Mouse (Mus musculus): ENCODE results near the gene Rab31. TPM values are rescaled to one million over a fixed set of nuclear protein-coding genes. Genes with fewer than 3 reads are reported as not detected.

Gene Rab31
- polyA plus RNA-seq, 1 experiment from 2014 or later = 49.8 TPM

DNA sequence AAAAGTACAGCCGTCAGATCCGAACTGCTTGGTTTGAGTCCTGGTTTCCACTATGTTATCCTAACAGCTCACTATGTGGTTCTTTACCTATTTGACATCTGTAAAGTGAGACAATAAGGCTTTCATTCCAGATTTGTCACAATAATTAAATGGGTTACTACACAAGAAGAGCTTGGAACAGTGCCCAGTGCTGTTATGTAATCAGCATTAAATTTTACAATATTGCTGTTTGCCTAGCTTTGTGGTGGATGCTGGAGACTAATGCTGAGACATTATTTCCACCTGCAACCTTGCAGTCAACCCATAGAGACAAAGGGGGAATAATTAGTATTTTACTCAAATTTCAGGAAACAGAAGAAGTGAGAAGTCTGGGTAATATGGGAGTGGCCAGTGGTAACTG, 154.1 kb downstream of the Rab31 start:
- H3K9ac ChIP-seq = no peak overlapping the region
- no peaks in the 10 kb centered on the region for H3K9me3 ChIP-seq (replicated peaks)
- no peak overlapping the region for H3K27ac ChIP-seq (replicated peaks)
- H3K4me1 ChIP-seq = peaks cover 6% of the 10 kb centered on the region; the same call in 1 of the 2 replicates
- no peak for ATAC-seq (ENCODE audit: insufficient number of reproducible peaks, low FRiP score, low TSS enrichment, low read depth)
- H3K36me3 ChIP-seq = no peaks in the 10 kb centered on the region
- no peak overlapping the region for H3K4me3 ChIP-seq (replicated peaks)
- H3K4me2 ChIP-seq (replicated peaks) = no peak overlapping the region
- H3K27me3 ChIP-seq = no peaks in the 10 kb centered on the region
- WGBS = 68% methylated on average over 2 of the region's 2 CpGs

DNA sequence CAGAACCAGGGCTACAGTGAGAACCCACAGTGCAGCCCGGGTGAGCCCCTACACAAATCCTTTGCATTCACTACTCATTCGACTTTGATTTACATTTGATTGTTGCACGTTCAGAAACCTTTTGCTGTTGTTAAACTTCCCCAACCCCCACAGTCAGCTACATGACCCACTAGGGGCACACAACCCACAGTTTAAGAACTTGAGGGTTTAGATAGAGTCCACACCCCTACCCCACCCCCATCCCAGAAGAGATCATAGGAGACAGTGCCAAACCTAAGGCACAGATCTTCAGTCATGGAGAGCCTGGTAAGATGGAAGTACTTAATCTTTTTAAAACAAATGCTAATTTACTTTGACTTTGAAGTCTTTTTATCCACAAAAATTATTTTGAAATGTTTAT, 156.9 kb downstream of the Rab31 start:
- Histone ChIP-seq H3K27ac (replicated peaks) (no peak overlapping the region), H3K9me3 (replicated peaks) (no peaks in the 10 kb centered on the region), H3K4me1 (peaks cover 10% of the 10 kb centered on the region; the same call in 1 of the 2 replicates), H3K4me2 (replicated peaks) (no peak overlapping the region), H3K27me3 (no peaks in the 10 kb centered on the region), H3K9ac (no peak overlapping the region), H3K36me3 (no peaks in the 10 kb centered on the region), H3K4me3 (replicated peaks) (no peak overlapping the region)
- no peak for ATAC-seq (ENCODE audit: insufficient number of reproducible peaks, low FRiP score, low TSS enrichment, low read depth)
- 36% methylated on average over 3 of the region's 3 CpGs for WGBS

DNA sequence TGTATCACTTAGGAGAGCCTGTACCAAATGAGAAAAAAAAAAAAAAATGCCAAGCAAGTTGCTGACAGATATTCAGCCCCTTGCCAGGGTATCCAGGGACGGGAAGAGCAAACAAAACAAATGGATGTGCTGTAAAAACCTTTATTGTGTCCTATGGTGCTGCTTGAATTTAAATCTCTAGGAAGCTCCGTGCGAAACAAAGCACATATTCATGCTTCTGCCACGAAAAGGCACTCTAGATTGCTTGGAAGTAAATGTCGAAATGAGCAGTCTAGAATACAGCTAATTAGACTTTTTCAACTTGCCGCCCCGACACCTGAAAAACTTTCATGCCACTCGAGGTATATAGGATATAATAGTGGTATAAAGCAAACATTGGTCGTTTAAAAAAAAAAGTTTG, 158.1 kb downstream of the Rab31 start:
- no peaks in the 10 kb centered on the region for H3K36me3 ChIP-seq
- peak overlapping the region; percentile 92 for H3K4me3 ChIP-seq (replicated peaks)
- H3K27me3 ChIP-seq = no peaks in the 10 kb centered on the region
- H3K9me3 ChIP-seq (replicated peaks) = no peaks in the 10 kb centered on the region
- WGBS = 1% methylated on average over 9 of the region's 9 CpGs
- no peak for ATAC-seq (ENCODE audit: insufficient number of reproducible peaks, low FRiP score, low TSS enrichment, low read depth)
- H3K27ac ChIP-seq (replicated peaks) = peak overlapping the region; percentile 100
- peaks cover 13% of the 10 kb centered on the region for H3K4me1 ChIP-seq
- peak overlapping the region; percentile 72 for H3K9ac ChIP-seq
- peak overlapping the region; percentile 65 for H3K4me2 ChIP-seq (replicated peaks)

DNA sequence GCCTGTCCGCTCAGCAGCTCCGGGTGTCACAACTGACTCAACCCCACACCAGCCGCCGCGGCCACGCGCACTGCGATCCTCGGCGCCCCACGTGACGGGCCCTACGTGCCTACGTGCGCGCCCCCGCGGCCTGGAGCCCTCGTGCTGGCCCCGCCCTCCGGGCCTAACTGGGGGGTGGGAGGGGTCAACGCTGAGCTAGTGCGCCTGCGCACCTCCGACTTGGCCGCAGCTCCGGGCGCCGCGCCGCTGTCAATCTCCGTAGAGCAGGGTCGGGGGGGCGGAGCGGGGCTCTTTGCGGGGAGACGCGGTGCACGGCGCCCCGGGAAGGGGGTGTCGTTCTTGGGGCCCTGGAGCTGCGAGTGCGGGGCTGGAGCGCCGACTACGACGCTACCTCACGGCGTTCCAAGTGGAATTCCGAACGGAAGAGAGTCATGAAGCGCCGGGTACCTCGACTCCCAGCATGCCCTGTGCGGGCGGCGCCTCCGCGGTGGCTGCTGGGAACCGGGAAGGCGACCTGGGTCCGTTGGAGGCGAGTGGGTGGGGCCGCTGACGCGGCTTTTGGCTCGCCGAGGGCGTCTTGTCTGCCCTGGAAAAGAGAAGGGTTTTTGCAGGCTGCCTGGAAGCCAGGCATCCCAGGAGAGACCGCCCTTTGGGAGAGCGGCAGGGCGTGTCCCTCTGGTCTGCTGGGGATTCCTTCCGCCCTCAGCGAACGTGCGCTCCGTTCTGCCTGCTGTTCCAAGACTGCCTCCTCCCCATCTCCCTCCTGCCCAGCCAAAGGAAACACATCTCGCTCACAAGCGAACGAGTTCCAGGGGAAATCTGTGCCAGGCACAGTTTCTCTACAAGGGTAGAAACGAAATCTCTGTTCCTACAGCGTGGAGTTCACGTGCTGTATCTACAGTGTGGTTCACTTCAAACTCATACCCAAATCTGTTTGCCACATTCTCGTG, 158.8 kb downstream of the Rab31 start, which contains the start of gene Vapa:
Gene Vapa, minus strand, starts transcription at position 93 of the 950 bp plus-strand sequence.
- Histone ChIP-seq H3K4me1 (peaks cover 20% of the 10 kb centered on the region), H3K4me3 (replicated peaks) (peak within 1 kb of the TSS; percentile 92), H3K27me3 (no peaks in the 10 kb centered on the region), H3K4me2 (replicated peaks) (peak within 1 kb of the TSS; percentile 65), H3K9ac (peak within 1 kb of the TSS; percentile 99), H3K27ac (replicated peaks) (peak within 1 kb of the TSS; percentile 100), H3K36me3 (no peaks in the 10 kb centered on the region), H3K9me3 (replicated peaks) (no peaks in the 10 kb centered on the region)
- under 1% methylated on average over 78 of the region's 85 CpGs for WGBS
- ATAC-seq (ENCODE audit: insufficient number of reproducible peaks, low FRiP score, low TSS enrichment, low read depth) = peak; percentile 94

DNA sequence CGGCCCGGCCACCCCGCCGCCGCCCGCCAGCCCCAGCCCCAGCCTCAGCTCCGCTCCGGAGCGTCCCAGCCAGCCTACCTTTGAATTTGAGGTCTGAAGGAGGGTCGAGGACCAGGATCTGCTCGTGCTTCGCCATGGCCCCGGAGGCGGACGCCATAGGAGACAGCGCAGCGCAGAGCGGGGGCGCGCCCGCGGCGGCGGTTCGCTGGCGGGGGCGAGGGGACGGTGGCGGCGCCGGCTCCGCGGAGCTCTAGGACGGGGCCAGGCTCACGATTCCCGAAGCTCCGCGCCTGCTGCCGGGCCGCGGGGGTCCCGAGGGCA, 159.4 kb downstream of the Rab31 start:
- no peaks in the 10 kb centered on the region for H3K9me3 ChIP-seq (replicated peaks)
- peak; percentile 65 for ATAC-seq (ENCODE audit: insufficient number of reproducible peaks, low FRiP score, low TSS enrichment, low read depth)
- H3K4me1 ChIP-seq = peaks cover 26% of the 10 kb centered on the region
- H3K27me3 ChIP-seq = no peaks in the 10 kb centered on the region
- no peaks in the 10 kb centered on the region for H3K36me3 ChIP-seq
- 0 out of 2 replicates have a peak overlapping the region, but pooled peaks have one; percentile 65 for H3K4me2 ChIP-seq (replicated peaks)
- peak overlapping the region; percentile 99 for H3K9ac ChIP-seq
- under 1% methylated on average over 42 of the region's 42 CpGs for WGBS
- H3K27ac ChIP-seq (replicated peaks) = peak overlapping the region; percentile 100
- peak overlapping the region; percentile 92 for H3K4me3 ChIP-seq (replicated peaks)

DNA sequence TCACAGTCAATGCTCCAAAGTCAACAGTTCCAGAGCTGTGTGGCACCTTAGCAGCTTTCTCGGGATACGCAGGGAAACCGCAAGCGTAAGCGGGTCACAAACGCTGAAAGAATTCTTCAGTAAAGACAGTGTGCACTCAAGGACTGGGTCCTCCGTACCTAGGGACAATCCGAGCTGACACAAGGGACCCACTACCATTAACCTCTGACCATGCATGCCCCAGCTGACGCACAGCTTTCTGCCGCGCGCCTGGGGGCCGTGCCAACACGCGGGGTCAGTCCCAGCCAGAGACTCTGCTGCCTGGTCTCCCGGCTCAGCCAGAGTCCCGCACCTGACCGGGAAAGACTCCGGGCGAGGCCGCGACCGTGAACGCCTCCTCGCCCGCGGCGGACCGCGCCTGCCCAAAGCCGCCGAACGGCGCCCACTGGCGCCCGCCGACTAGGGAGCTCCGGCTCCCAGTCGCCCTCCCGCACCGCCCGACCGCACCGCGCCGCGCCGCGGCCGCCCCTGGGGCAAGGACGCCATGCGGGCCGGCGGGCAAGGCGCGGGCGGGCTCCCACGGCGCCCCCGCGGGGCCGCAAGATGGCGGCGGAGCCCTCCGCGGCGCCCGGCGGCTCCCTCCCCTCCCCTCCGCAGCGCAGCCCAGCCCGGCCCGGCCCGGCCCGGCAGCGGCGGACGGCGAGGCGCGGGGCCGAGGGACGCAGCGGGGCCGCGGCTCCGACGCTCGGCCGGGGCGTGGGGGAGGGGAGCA, 160.0 kb downstream of the Rab31 start:
- no peaks in the 10 kb centered on the region for H3K36me3 ChIP-seq
- H3K9ac ChIP-seq = peak overlapping the region; percentile 99
- H3K27me3 ChIP-seq = no peaks in the 10 kb centered on the region
- WGBS = under 1% methylated on average over 62 of the region's 91 CpGs
- peak overlapping the region; percentile 100 for H3K27ac ChIP-seq (replicated peaks)
- no peaks in the 10 kb centered on the region for H3K9me3 ChIP-seq (replicated peaks)
- peak; percentile 12; the same call in 1 of the 2 replicates for ATAC-seq (ENCODE audit: insufficient number of reproducible peaks, low FRiP score, low TSS enrichment, low read depth)
- H3K4me1 ChIP-seq = peaks cover 30% of the 10 kb centered on the region
- peak overlapping the region; percentile 92 for H3K4me3 ChIP-seq (replicated peaks)
- H3K4me2 ChIP-seq (replicated peaks) = peak overlapping the region; percentile 62

DNA sequence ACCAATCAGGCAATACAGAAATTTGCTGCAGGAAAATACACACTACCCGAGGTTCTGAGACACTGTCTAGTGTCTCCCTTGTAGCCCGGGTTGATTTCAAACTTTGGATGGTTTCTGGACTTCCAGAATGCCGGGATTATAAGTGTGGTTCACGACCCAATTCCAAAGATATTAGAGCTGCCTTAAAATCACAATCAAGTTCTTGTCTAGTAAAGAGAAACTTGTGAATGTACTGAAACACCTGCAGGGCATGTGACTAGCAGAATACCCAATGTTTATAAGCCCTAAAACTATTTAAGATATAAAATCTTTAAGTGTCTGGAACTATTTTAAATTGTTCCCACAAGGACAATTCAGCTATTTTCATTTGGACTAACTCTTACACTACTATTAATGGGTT, 160.8 kb downstream of the Rab31 start:
- Histone ChIP-seq H3K9me3 (replicated peaks) (no peaks in the 10 kb centered on the region), H3K27me3 (no peaks in the 10 kb centered on the region), H3K4me2 (replicated peaks) (peak overlapping the region; percentile 62), H3K4me1 (peaks cover 36% of the 10 kb centered on the region), H3K36me3 (no peaks in the 10 kb centered on the region), H3K27ac (replicated peaks) (no peak overlapping the region), H3K9ac (no peak overlapping the region), H3K4me3 (replicated peaks) (peak overlapping the region; percentile 92)
- WGBS = 5% methylated on average over 4 of the region's 4 CpGs
- no peak for ATAC-seq (ENCODE audit: insufficient number of reproducible peaks, low FRiP score, low TSS enrichment, low read depth)

DNA sequence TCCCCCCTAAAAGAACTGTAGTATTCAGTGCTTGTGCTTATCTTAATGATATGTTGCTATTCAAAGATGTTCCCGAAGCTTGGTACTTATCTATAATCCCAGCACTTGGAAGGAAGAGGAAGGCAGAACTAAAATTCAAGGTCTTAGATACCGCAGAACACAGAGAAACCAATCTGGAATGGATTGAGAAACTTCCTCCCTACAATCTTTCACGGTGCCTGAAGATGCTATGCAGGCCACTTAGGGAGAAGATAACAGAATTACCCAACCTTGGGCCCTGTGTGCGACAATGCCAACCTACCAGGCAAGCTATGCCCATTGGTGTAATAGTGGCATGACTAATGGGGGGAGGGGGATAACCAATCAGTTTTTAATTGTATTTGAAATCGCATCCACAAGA, 163.8 kb downstream of the Rab31 start:
- WGBS = 65% methylated on average over 5 of the region's 5 CpGs
- H3K27me3 ChIP-seq = no peaks in the 10 kb centered on the region
- H3K4me2 ChIP-seq (replicated peaks) = no peak overlapping the region
- H3K4me1 ChIP-seq = peaks cover 43% of the 10 kb centered on the region
- no peak overlapping the region for H3K27ac ChIP-seq (replicated peaks)
- no peak for ATAC-seq (ENCODE audit: insufficient number of reproducible peaks, low FRiP score, low TSS enrichment, low read depth)
- no peak overlapping the region for H3K4me3 ChIP-seq (replicated peaks)
- H3K36me3 ChIP-seq = no peaks in the 10 kb centered on the region
- no peaks in the 10 kb centered on the region for H3K9me3 ChIP-seq (replicated peaks)
- no peak overlapping the region for H3K9ac ChIP-seq

DNA sequence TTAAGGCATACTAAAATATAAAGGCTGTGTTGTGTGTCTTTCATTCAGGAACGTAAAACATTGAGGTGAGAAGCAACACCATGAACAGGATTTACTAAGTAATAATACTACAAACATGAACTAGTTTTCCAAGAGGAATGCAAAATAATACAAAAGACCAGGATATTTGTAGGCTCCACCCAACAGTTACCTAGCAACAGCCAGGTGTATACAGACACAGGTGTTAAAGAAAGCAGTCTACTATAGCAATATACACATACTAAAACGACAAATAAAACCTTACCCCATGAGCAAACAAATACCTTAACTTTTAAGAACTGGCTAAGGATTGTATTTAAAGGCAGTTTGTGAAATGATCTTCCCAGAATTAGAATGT, 164.3 kb downstream of the Rab31 start:
- Histone ChIP-seq H3K4me2 (replicated peaks) (no peak overlapping the region), H3K9me3 (replicated peaks) (no peaks in the 10 kb centered on the region), H3K4me3 (replicated peaks) (no peak overlapping the region), H3K36me3 (no peaks in the 10 kb centered on the region), H3K4me1 (peaks cover 44% of the 10 kb centered on the region), H3K27me3 (no peaks in the 10 kb centered on the region), H3K9ac (no peak overlapping the region), H3K27ac (replicated peaks) (no peak overlapping the region)
- no peak for ATAC-seq (ENCODE audit: insufficient number of reproducible peaks, low FRiP score, low TSS enrichment, low read depth)
- WGBS = 81% methylated on average over 2 of the region's 2 CpGs

DNA sequence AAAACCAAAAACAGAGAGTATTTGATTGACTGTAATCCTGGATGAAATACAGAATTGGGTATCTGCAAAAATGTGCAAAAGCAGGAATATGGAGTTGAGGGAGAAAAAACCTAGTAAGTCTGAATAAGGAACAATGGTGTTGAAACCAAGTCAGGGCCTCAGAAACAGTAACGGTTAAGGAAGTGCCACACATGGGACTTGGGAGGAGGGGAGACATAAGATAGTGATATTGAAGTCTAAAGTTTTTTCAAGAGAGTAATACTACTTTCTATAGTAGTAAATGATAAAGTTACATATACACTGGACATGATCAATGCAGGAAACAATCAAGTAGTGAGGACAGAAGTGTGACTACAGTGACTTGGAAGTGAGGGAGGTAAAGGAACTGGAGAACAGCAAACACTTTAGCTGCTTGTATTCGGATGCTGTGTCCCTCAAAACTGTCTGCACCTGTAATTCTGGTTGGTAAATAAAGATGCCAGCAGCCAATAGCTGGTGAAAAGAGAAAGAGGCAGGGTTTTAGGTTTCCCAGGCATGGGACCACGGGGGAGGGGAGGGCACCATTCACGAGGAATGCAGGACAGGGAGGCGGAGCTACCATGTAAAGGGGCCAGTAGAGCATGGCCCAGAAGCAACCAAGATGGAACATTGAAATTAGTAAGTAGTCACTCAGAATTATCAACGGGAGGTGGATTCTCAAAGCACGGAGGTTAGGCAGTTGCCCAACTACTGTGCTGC, 164.8 kb downstream of the Rab31 start:
- no peak for ATAC-seq (ENCODE audit: insufficient number of reproducible peaks, low FRiP score, low TSS enrichment, low read depth)
- H3K4me2 ChIP-seq (replicated peaks) = no peak overlapping the region
- H3K27me3 ChIP-seq = no peaks in the 10 kb centered on the region
- no peaks in the 10 kb centered on the region for H3K36me3 ChIP-seq
- H3K4me3 ChIP-seq (replicated peaks) = no peak overlapping the region
- no peak overlapping the region for H3K27ac ChIP-seq (replicated peaks)
- H3K4me1 ChIP-seq = peaks cover 44% of the 10 kb centered on the region
- H3K9ac ChIP-seq = no peak overlapping the region
- no peaks in the 10 kb centered on the region for H3K9me3 ChIP-seq (replicated peaks)
- WGBS = 51% methylated on average over 7 of the region's 7 CpGs

DNA sequence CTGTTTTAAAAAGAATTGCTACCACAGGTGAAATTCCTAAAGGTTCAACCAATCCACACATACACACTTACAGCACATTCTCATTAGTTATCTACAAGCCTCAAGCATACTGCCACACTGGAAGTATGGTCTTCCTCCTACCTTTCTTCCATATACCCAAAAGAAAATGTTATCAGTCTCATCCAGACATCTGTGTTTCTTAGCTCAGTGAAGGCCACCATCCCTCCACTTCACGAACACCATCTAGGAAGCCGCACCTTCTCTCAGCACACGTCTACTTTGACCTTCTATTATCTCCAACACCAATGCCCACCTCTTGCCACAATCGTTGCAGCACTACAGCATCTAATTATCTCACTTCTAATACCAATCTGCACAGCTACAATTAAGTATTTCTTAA, 166.5 kb downstream of the Rab31 start:
- H3K27me3 ChIP-seq = no peaks in the 10 kb centered on the region
- H3K4me3 ChIP-seq (replicated peaks) = no peak overlapping the region
- H3K9me3 ChIP-seq (replicated peaks) = no peaks in the 10 kb centered on the region
- WGBS = 80% methylated on average over 4 of the region's 4 CpGs
- no peak overlapping the region for H3K9ac ChIP-seq
- H3K4me2 ChIP-seq (replicated peaks) = no peak overlapping the region
- H3K27ac ChIP-seq (replicated peaks) = no peak overlapping the region
- H3K4me1 ChIP-seq = peaks cover 45% of the 10 kb centered on the region
- no peaks in the 10 kb centered on the region for H3K36me3 ChIP-seq
- no peak for ATAC-seq (ENCODE audit: insufficient number of reproducible peaks, low FRiP score, low TSS enrichment, low read depth)
